Mouse (Mus musculus): Measurements from ENCODE around the gene Map3k19. TPM values are rescaled to one million over a fixed set of nuclear protein-coding genes. Genes with fewer than 3 reads are reported as not detected.

The Map3k19 gene
- polyA plus RNA-seq, 1 experiment from 2014 or later: 0.81 TPM

DNA sequence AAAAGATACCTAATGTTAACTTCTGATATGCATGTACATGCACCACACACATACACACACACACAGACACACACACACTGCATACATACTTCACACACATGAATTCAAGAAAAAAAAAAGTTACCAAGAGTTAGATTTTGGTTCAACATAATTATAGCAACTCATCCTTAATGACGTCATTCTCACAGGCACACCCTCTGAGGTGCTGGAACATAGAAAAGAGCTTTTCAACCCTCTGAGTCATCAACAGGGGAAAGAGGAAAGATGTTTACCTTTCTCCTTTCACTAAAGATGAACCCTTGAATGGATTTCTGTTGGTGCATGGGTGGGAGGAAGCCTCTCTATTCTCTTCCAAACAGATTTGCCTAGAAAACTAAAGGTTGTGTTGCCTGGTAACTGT, 16.2 kb downstream of the Map3k19 start:
- WGBS: 52% methylated on average over 1 of the region's 1 CpGs
- no peak overlapping the region for H3K4me3 ChIP-seq
- H3K36me3 ChIP-seq: no peaks in the 10 kb centered on the region
- no peak for ATAC-seq (ENCODE audit: borderline replicate concordance, extremely low read depth, low FRiP score, low TSS enrichment)
- no peak overlapping the region for H3K27ac ChIP-seq
- no peak overlapping the region for H3K9ac ChIP-seq
- no peaks in the 10 kb centered on the region; the same call in 1 of the 2 replicates for H3K4me1 ChIP-seq
- no peak overlapping the region for H3K4me2 ChIP-seq
- no peaks in the 10 kb centered on the region for H3K9me3 ChIP-seq
- no peaks in the 10 kb centered on the region for H3K27me3 ChIP-seq

- Histone ChIP-seq H3K4me1 (no peaks in the 10 kb centered on the region; the same call in 1 of the 2 replicates), H3K36me3 (no peaks in the 10 kb centered on the region), H3K4me3 (no peak overlapping the region), H3K4me2 (no peak overlapping the region), H3K9me3 (no peaks in the 10 kb centered on the region), H3K27ac (no peak overlapping the region), H3K9ac (no peak overlapping the region), H3K27me3 (no peaks in the 10 kb centered on the region)
- no peak for ATAC-seq (ENCODE audit: borderline replicate concordance, extremely low read depth, low FRiP score, low TSS enrichment)
- whole genome bisulfite sequencing: 78% methylated on average over 4 of the region's 4 CpGs
These were observed 18.2 kb downstream of the Map3k19 start for GRCm38 (mm10) chr1:127836619-127837018.

GRCm38 (mm10) chr1:127834202-127834601, 20.6 kb downstream of the Map3k19 start:
- Histone ChIP-seq H3K9ac (no peak overlapping the region), H3K36me3 (no peaks in the 10 kb centered on the region), H3K27ac (no peak overlapping the region), H3K4me2 (no peak overlapping the region), H3K27me3 (no peaks in the 10 kb centered on the region), H3K4me3 (no peak overlapping the region), H3K4me1 (no peaks in the 10 kb centered on the region; the same call in 1 of the 2 replicates), H3K9me3 (no peaks in the 10 kb centered on the region)
- 56% methylated on average over 4 of the region's 4 CpGs for WGBS
- no peak for ATAC-seq (ENCODE audit: borderline replicate concordance, extremely low read depth, low FRiP score, low TSS enrichment)

GRCm38 (mm10) chr1:127833714-127834113, 21.1 kb downstream of the Map3k19 start:
- Histone ChIP-seq H3K4me3 (no peak overlapping the region), H3K36me3 (no peaks in the 10 kb centered on the region), H3K4me2 (no peak overlapping the region), H3K9me3 (no peaks in the 10 kb centered on the region), H3K27ac (no peak overlapping the region), H3K27me3 (no peaks in the 10 kb centered on the region), H3K4me1 (no peaks in the 10 kb centered on the region; the same call in 1 of the 2 replicates), H3K9ac (no peak overlapping the region)
- 39% methylated on average over 2 of the region's 2 CpGs for WGBS
- no peak for ATAC-seq (ENCODE audit: borderline replicate concordance, extremely low read depth, low FRiP score, low TSS enrichment)

DNA sequence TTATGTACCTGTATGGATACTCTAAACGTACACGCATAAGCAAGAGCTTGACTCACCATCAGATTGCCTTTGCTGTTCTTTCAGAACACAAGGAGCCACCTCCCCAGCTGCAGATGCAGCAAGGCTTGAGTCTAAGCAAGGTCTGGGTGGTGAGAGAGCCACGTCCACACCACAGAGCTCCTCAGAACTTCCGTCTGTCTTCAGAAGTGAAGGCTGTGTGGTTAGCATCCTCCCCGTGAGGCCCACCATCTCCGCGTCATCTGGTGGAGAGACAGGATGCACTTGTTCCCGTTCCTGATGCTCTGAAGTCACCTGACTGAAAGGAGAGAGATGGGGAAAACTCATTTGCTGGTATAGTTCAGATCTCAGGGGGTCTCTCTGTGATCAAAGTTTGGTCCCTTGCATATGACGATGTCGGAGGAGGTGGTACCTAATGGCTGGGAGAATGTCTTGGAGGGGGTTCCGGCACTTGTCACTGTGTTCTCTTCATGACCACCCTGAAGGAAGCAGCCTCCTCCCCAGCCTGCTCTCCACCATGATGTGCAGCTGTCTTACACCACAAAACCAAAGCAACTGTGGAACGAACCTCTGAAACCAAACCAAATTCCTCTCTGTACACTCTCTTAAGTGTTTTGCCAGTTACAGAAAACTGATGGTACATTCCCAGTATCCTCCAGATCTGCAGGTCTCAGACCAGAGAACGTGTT, 24.5 kb downstream of the Map3k19 start:
- Histone ChIP-seq H3K4me1 (no peaks in the 10 kb centered on the region; the same call in 1 of the 2 replicates), H3K9ac (no peak overlapping the region), H3K36me3 (no peaks in the 10 kb centered on the region), H3K27ac (no peak overlapping the region), H3K4me3 (no peak overlapping the region), H3K27me3 (no peaks in the 10 kb centered on the region), H3K4me2 (no peak overlapping the region), H3K9me3 (no peaks in the 10 kb centered on the region)
- WGBS: 78% methylated on average over 13 of the region's 13 CpGs
- ATAC-seq (ENCODE audit: borderline replicate concordance, extremely low read depth, low FRiP score, low TSS enrichment): 0 out of 2 replicates have a peak, but pooled peaks have one; percentile 49

- Histone ChIP-seq H3K4me2 (no peak overlapping the region), H3K4me3 (no peak overlapping the region), H3K27ac (no peak overlapping the region), H3K9ac (no peak overlapping the region), H3K27me3 (no peaks in the 10 kb centered on the region), H3K9me3 (no peaks in the 10 kb centered on the region), H3K36me3 (no peaks in the 10 kb centered on the region), H3K4me1 (no peaks in the 10 kb centered on the region)
- peak; percentile 39; the same call in 1 of the 2 replicates for ATAC-seq (ENCODE audit: borderline replicate concordance, extremely low read depth, low FRiP score, low TSS enrichment)
- WGBS: 11% methylated on average over 2 of the region's 2 CpGs
These were observed 27.5 kb downstream of the Map3k19 start for GRCm38 (mm10) chr1:127827325-127827724.

GRCm38 (mm10) chr1:127816381-127816780, 38.5 kb downstream of the Map3k19 start:
- Histone ChIP-seq H3K4me3 (no peak overlapping the region), H3K36me3 (no peaks in the 10 kb centered on the region), H3K4me2 (no peak overlapping the region), H3K9ac (no peak overlapping the region), H3K27me3 (no peaks in the 10 kb centered on the region), H3K9me3 (no peaks in the 10 kb centered on the region), H3K4me1 (no peaks in the 10 kb centered on the region), H3K27ac (no peak overlapping the region)
- 83% methylated on average over 6 of the region's 6 CpGs for WGBS
- ATAC-seq (ENCODE audit: borderline replicate concordance, extremely low read depth, low FRiP score, low TSS enrichment): no peak

GRCm38 (mm10) chr1:127812929-127813328, 41.9 kb downstream of the Map3k19 start:
- H3K4me2 ChIP-seq: no peak overlapping the region
- H3K36me3 ChIP-seq: no peaks in the 10 kb centered on the region
- H3K9ac ChIP-seq: no peak overlapping the region
- no peaks in the 10 kb centered on the region for H3K9me3 ChIP-seq
- no peaks in the 10 kb centered on the region for H3K27me3 ChIP-seq
- no peaks in the 10 kb centered on the region for H3K4me1 ChIP-seq
- ATAC-seq (ENCODE audit: borderline replicate concordance, extremely low read depth, low FRiP score, low TSS enrichment): no peak
- no peak overlapping the region for H3K4me3 ChIP-seq
- WGBS: 65% methylated on average over 7 of the region's 7 CpGs
- no peak overlapping the region for H3K27ac ChIP-seq

- H3K9me3 ChIP-seq: no peaks in the 10 kb centered on the region
- H3K4me1 ChIP-seq: no peaks in the 10 kb centered on the region
- H3K27ac ChIP-seq: no peak overlapping the region
- 92% methylated on average over 7 of the region's 7 CpGs for WGBS
- no peak overlapping the region for H3K9ac ChIP-seq
- H3K27me3 ChIP-seq: no peaks in the 10 kb centered on the region
- H3K4me3 ChIP-seq: no peak overlapping the region
- no peak for ATAC-seq (ENCODE audit: borderline replicate concordance, extremely low read depth, low FRiP score, low TSS enrichment)
- H3K36me3 ChIP-seq: peaks cover 15% of the 10 kb centered on the region
- H3K4me2 ChIP-seq: no peak overlapping the region
These were observed 46.2 kb downstream of the Map3k19 start for GRCm38 (mm10) chr1:127808671-127809070.

DNA sequence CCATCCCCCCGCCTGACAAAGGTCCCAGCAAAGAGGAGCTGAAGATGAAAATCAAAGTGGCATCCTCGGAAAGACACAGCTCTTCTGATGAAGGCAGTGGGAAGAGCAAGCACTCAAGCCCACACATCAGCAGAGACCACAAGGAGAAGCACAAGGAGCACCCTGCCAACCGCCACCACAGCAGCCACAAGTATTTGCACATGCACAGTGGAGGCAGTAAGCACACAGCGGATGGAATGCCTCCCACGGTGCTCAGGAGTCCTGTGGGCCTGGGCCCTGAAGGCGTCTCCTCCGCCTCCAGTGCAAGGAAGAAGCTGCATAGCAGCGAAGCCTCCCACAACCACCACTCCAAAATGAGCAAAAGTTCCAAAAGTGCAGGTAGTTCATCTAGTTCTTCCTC, 51.9 kb downstream of the Map3k19 start:
- Histone ChIP-seq H3K36me3 (peaks cover 49% of the 10 kb centered on the region), H3K9me3 (no peaks in the 10 kb centered on the region), H3K4me1 (no peaks in the 10 kb centered on the region), H3K4me2 (no peak overlapping the region), H3K27ac (no peak overlapping the region), H3K9ac (no peak overlapping the region), H3K27me3 (no peaks in the 10 kb centered on the region), H3K4me3 (no peak overlapping the region)
- no peak for ATAC-seq (ENCODE audit: borderline replicate concordance, extremely low read depth, low FRiP score, low TSS enrichment)
- 67% methylated on average over 8 of the region's 8 CpGs for WGBS

DNA sequence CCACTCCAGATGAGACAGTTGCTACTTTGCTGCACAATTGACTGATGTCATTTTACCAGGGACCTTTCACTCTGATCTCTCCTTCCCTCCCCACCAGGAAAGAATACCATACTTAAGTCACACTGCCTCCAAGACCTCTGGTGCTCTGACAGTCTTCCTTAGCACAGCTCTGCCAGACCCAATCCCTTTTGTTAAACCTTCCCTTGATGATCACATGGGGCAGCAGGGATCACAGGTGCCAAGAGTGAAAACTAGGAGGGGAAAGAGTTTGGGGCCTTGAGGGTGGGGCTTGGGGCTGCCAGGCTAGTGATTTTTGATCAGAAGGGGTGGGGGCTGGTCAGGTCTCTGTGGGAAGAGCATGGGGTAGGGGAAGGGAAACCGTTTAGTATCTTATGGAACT, 58.1 kb downstream of the Map3k19 start:
- H3K9ac ChIP-seq: no peak overlapping the region
- H3K27ac ChIP-seq: no peak overlapping the region
- H3K36me3 ChIP-seq: peaks cover 21% of the 10 kb centered on the region
- H3K9me3 ChIP-seq: no peaks in the 10 kb centered on the region
- no peak overlapping the region for H3K4me3 ChIP-seq
- no peaks in the 10 kb centered on the region for H3K27me3 ChIP-seq
- 73% methylated on average over 1 of the region's 1 CpGs for WGBS
- H3K4me2 ChIP-seq: no peak overlapping the region
- 0 out of 2 replicates have a peak, but pooled peaks cover 3% of the 10 kb centered on the region for H3K4me1 ChIP-seq
- ATAC-seq (ENCODE audit: borderline replicate concordance, extremely low read depth, low FRiP score, low TSS enrichment): no peak

GRCm38 (mm10) chr1:127796341-127796740, 58.5 kb downstream of the Map3k19 start:
- H3K9ac ChIP-seq: no peak overlapping the region
- no peak overlapping the region for H3K27ac ChIP-seq
- H3K27me3 ChIP-seq: no peaks in the 10 kb centered on the region
- no peak overlapping the region for H3K4me3 ChIP-seq
- no peak for ATAC-seq (ENCODE audit: borderline replicate concordance, extremely low read depth, low FRiP score, low TSS enrichment)
- no peak overlapping the region for H3K4me2 ChIP-seq
- H3K9me3 ChIP-seq: no peaks in the 10 kb centered on the region
- H3K4me1 ChIP-seq: 0 out of 2 replicates have a peak, but pooled peaks cover 3% of the 10 kb centered on the region
- 56% methylated on average over 4 of the region's 4 CpGs for WGBS
- H3K36me3 ChIP-seq: peaks cover 18% of the 10 kb centered on the region

All from lung, embryonic 15.5 days (tissue).